Mouse (Mus musculus) stomach, postnatal 0 days (tissue): ENCODE results near the gene Tns4. TPM values are rescaled to one million over a fixed set of nuclear protein-coding genes. Genes with fewer than 3 reads are reported as not detected.

Experiments used
- ATAC-seq: fragments of 200-750 bp; cut with Nextera tagmentation; 2 replicates; pipeline ENCODE4 v1.8.0; 2017; ENCODE audit not compliant: low FRiP score, low TSS enrichment
- DNase-seq: peaks from one replicate; pipeline ENCODE4 v3.0.0-alpha.2; 2016; ENCODE audit warnings: low spot score
- H3K27ac ChIP-seq: fragments of 300-500 bp; sonication (generic); replicated peaks from 2 replicates; pipeline ENCODE4 v1.5.1; 2014; ENCODE audit warnings: mild to moderate bottlenecking, control low read depth
- H3K27me3 ChIP-seq: fragments of 300-500 bp; sonication (generic); 2 replicates; pipeline ENCODE4 v1.6.1; 2014; ENCODE audit warnings: low read length; ENCODE audit not compliant: control insufficient read depth, insufficient read depth
- H3K36me3 ChIP-seq: fragments of 300-500 bp; sonication (generic); 2 replicates; pipeline ENCODE4 v1.6.1; 2014; ENCODE audit warnings: low read length, mixed read lengths; ENCODE audit not compliant: control insufficient read depth, insufficient read depth
- H3K4me1 ChIP-seq: fragments of 300-500 bp; sonication (generic); replicated peaks from 2 replicates; pipeline ENCODE4 v1.6.1; 2014; ENCODE audit warnings: antibody characterized with exemption; ENCODE audit not compliant: control insufficient read depth, insufficient read depth
- H3K4me2 ChIP-seq: fragments of 300-500 bp; sonication (generic); replicated peaks from 2 replicates; pipeline ENCODE4 v1.6.1; 2014; ENCODE audit warnings: low read depth, mild to moderate bottlenecking, control low read depth, moderate library complexity
- H3K4me3 ChIP-seq: fragments of 300-500 bp; sonication (generic); 2 replicates; pipeline ENCODE4 v1.5.1; 2014; ENCODE audit warnings: low read depth, low read length, control low read depth
- H3K9ac ChIP-seq: fragments of 300-500 bp; sonication (generic); 2 replicates; pipeline ENCODE4 v1.6.1; 2014; ENCODE audit warnings: mild to moderate bottlenecking, low read length, control low read depth, mixed read lengths
- H3K9me3 ChIP-seq: fragments of 300-500 bp; sonication (generic); 2 replicates; pipeline ENCODE4 v1.6.1; 2016; ENCODE audit warnings: low read length; ENCODE audit not compliant: control insufficient read depth
- CTCF ChIP-seq: IDR thresholded peaks from 2 replicates; pipeline ENCODE4 v1.5.1; 2016; ENCODE audit warnings: antibody characterized with exemption, low read depth, mild to moderate bottlenecking, moderate library complexity
- EP300 ChIP-seq: optimal IDR thresholded peaks from 2 replicates; pipeline ENCODE3; 2016; ENCODE audit warnings: antibody characterized with exemption
- WGBS: fragments of 180-500 bp; shearing (Covaris S2); extraction: QIAGEN DNeasy Blood & Tissue Kit; methylation state at CpG from one replicate; pipeline ENCODE4 v1.1.7; 2014; 5-methylcytosine and 5-hydroxymethylcytosine counted together
- polyA plus RNA-seq: library from polyadenylated mRNA; unstranded; fragments of >200 nt; fragmentation: Nextera tagmentation; extraction: Ambion mirVana; gene quantifications from 2 replicates; pipeline ENCODE4 v1.2.1, GENCODE M21; 2015

Gene Tns4
- polyA plus RNA-seq, 1 experiment from 2014 or later, result 0.82 TPM

DNA sequence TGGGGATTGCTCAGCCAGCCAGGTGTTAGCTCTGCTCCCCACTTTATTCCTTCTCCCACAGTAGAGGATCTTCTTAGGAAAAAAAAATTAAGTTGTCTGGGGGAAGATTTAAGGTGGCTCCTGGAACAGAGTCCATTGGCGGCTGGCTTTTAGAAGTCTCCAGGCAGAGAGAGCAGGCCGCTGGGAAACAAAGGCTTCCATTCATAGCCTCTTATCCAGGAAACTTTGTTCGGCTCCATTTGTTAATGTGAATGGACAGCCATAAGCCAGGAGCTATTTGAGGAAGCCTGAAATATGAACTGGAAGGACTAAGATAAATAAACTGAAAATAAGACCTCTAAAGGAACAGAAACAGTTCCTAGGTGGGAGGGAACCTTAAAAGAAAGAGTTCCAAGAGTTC, 24.0 kb upstream of the Tns4 start:
- TF ChIP-seq CTCF (no peak), EP300 (no peak)
- H3K4me2 ChIP-seq, result 0 out of 2 replicates have a peak overlapping the region, but pooled peaks have one; percentile 2
- peak; percentile 55 for ATAC-seq

GRCm38 (mm10) chr11:99112700-99113099, 23.6 kb upstream of the Tns4 start:
- ATAC-seq (no peak), DNase-seq (no peak)
- no peak for TF ChIP-seq CTCF
- TF ChIP-seq EP300, result no peak
- Histone ChIP-seq H3K4me2 (no peak overlapping the region), H3K9ac (no peak overlapping the region), H3K36me3 (no peaks in the 10 kb centered on the region), H3K27ac (peak overlapping the region; percentile 69), H3K27me3 (no peaks in the 10 kb centered on the region), H3K4me3 (no peak overlapping the region), H3K9me3 (no peaks in the 10 kb centered on the region), H3K4me1 (no peaks in the 10 kb centered on the region; the same call in 1 of the 2 replicates)
- 9% methylated on average over 5 of the region's 5 CpGs for WGBS

More for the DNA sequence above, 24.0 kb upstream of the Tns4 start:
- no peak overlapping the region for H3K9ac ChIP-seq
- H3K4me1 ChIP-seq, result no peaks in the 10 kb centered on the region; the same call in 1 of the 2 replicates
- H3K27me3 ChIP-seq, result no peaks in the 10 kb centered on the region
- no peaks in the 10 kb centered on the region for H3K36me3 ChIP-seq
- H3K4me3 ChIP-seq, result no peak overlapping the region
- DNase-seq, result peak; percentile 49
- no peaks in the 10 kb centered on the region for H3K9me3 ChIP-seq
- peak overlapping the region; percentile 69 for H3K27ac ChIP-seq
- 2% methylated on average over 3 of the region's 3 CpGs for WGBS

DNA sequence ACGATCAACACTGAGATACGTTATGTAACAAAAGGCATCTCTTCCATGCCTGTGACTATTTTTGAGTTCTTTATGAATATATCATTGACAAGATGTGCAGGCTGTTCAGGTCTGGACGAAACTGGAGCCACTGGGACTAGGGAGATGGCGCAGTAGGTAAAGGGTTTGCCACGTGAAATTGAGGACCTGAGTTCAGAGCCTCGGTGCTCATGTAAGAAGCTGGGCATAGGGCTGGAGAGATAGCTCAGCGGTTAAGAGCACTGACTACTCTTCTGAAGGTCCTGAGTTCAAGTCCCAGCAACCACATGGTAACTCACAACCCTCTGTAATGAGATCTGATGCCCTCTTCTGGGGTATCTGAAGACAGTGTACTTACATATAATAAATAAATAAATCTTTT, 22.5 kb upstream of the Tns4 start:
- H3K9ac ChIP-seq, result no peak overlapping the region
- 81% methylated on average over 7 of the region's 7 CpGs for WGBS
- DNase-seq, result no peak

GRCm38 (mm10) chr11:99111155-99111554, 22.0 kb upstream of the Tns4 start:
- H3K27ac ChIP-seq, result no peak overlapping the region
- TF ChIP-seq EP300, result no peak
- TF ChIP-seq CTCF, result no peak
- H3K36me3 ChIP-seq, result no peaks in the 10 kb centered on the region
- H3K4me2 ChIP-seq, result no peak overlapping the region
- H3K4me3 ChIP-seq, result no peak overlapping the region
- no peak overlapping the region for H3K9ac ChIP-seq
- ATAC-seq, result no peak
- DNase-seq, result no peak
- no peaks in the 10 kb centered on the region for H3K9me3 ChIP-seq
- WGBS, result 51% methylated on average over 11 of the region's 11 CpGs
- H3K4me1 ChIP-seq, result peaks cover 7% of the 10 kb centered on the region
- H3K27me3 ChIP-seq, result no peaks in the 10 kb centered on the region

More for the DNA sequence above, 22.5 kb upstream of the Tns4 start:
- Histone ChIP-seq H3K27ac (no peak overlapping the region), H3K9me3 (no peaks in the 10 kb centered on the region), H3K27me3 (no peaks in the 10 kb centered on the region), H3K36me3 (no peaks in the 10 kb centered on the region), H3K4me2 (no peak overlapping the region), H3K4me1 (peaks cover 5% of the 10 kb centered on the region), H3K4me3 (no peak overlapping the region)
- no peak for ATAC-seq
- TF ChIP-seq CTCF, result no peak
- no peak for TF ChIP-seq EP300

- H3K9me3 ChIP-seq, result no peaks in the 10 kb centered on the region
- H3K36me3 ChIP-seq, result no peaks in the 10 kb centered on the region
- peak; percentile 67 for TF ChIP-seq CTCF
- TF ChIP-seq EP300, result no peak
- no peaks in the 10 kb centered on the region for H3K27me3 ChIP-seq
- H3K4me3 ChIP-seq, result no peak overlapping the region
- peaks cover 7% of the 10 kb centered on the region for H3K4me1 ChIP-seq
- no peak overlapping the region for H3K27ac ChIP-seq
- ATAC-seq, result no peak
- no peak overlapping the region for H3K4me2 ChIP-seq
- 65% methylated on average over 15 of the region's 15 CpGs for WGBS
- no peak overlapping the region for H3K9ac ChIP-seq
- DNase-seq, result no peak
These were observed 21.4 kb upstream of the Tns4 start for GRCm38 (mm10) chr11:99110370-99111110.

GRCm38 (mm10) chr11:99108296-99108695, 19.2 kb upstream of the Tns4 start:
- H3K27ac ChIP-seq, result no peak overlapping the region
- 69% methylated on average over 3 of the region's 3 CpGs for WGBS

More at GRCm38 (mm10) chr11:99108296-99108695, 19.2 kb upstream of the Tns4 start:
- H3K27me3 ChIP-seq, result no peaks in the 10 kb centered on the region
- no peak for TF ChIP-seq EP300
- TF ChIP-seq CTCF, result no peak
- peaks cover 9% of the 10 kb centered on the region for H3K4me1 ChIP-seq
- H3K4me3 ChIP-seq, result no peak overlapping the region
- ATAC-seq (no peak), DNase-seq (no peak)
- no peaks in the 10 kb centered on the region for H3K36me3 ChIP-seq
- no peak overlapping the region for H3K4me2 ChIP-seq
- no peak overlapping the region for H3K9ac ChIP-seq
- no peaks in the 10 kb centered on the region for H3K9me3 ChIP-seq
